Mouse (Mus musculus): ENCODE measurements around the gene Lat.

DNA sequence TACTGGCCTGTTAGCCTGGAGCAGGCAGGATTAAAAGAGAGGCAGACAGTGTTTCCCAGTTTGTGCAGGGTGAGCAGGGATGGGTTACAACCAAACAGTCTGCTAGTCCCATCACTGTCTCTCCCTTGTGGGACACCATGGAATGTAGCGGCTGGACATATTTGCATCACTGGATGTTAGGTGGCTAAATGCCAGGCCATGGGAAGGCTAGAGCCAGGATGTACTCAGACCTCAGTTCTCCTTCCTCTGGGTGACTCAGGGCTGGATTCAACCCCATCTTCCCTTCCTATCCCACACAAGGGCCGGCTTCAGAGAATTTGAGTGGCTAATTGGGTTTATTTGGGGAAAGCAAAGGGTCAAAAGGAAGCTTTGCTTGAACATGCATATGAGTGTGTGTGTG lies 39.3 kb upstream of the Lat start:
- TF ChIP-seq POLR2A (IDR thresholded peaks at IDR 0.05; ENCODE audit: extremely low read depth, insufficient read depth, low read length) (no peak), CTCF (IDR thresholded peaks at IDR 0.05; ENCODE audit: low read depth, low read length) (no peak)
